Mouse (Mus musculus): Measurements from ENCODE around the gene Snrnp200. TPM values are rescaled to one million over a fixed set of nuclear protein-coding genes. Genes with fewer than 3 reads are reported as not detected.
"Not testable (repeated sequence)": the region's sequence is repeated elsewhere in the genome, so short reads cannot be mapped to it uniquely, and the experiment has no call there.

Snrnp200 gene
- polyA plus RNA-seq (2015; fragmentation: Nextera tagmentation; extraction: Ambion mirVana): 67.2 and 70.5 TPM in 2 replicates

DNA sequence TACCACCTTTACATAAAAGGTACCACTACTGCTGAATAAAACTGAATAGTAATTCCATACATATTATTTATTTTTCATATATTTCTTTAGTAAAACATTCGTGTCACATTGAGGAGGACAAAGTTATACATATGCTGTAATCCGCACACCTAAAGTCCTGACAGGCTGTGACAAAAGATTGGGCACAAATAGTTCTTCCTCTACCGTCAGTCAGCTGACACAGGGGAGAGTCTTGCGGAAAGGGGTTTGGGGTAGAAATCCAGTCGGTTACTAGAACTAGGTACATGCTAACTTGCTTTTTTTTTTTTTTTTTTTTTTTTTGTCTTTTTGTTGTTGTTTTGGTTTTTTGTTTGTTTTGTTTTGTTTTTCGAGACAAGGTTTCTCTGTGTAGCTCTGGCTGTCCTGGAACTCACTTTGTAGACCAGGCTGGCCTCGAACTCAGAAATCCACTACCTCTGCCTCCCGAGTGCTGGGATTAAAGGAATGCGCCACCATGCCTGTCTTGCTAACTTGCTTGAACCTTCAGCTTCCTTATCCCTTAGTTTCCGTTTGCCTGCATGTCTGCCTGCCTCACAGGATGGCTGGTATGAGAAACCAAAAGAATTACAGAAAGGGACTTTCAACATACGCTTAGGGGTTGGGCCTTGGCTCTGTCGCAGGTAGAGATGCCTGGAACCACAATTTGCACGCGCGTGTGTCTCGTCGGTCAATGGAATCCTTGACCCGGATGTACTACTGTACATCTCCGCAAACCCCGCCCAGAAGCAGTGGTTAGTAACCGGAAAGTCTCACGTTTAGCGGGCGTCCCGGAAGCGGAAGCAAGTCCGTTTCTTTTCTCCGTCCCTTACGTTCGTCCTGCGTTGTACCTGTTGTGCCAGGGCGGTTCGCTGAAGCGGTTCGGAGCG lies at the start of gene Snrnp200, which contains the start of gene 1810024B03Rik:
Gene Snrnp200 (plus strand): TSS at position 840 of the 905 bp plus-strand sequence.
Gene 1810024B03Rik (minus strand): TSS at position 734 of the 905 bp plus-strand sequence.
- Histone ChIP-seq H3K4me2 (replicated peaks; ENCODE audit: low read depth, low read length) (peak within 1 kb of the TSS; percentile 82), H3K27ac (ENCODE audit: low read length) (peak within 1 kb of the TSS; percentile 58), H3K4me1 (ENCODE audit: insufficient read depth, low read length) (peaks cover 12% of the 10 kb centered on the region), H3K9ac (replicated peaks; ENCODE audit: low read length) (peak within 1 kb of the TSS; percentile 83), H3K4me3 (ENCODE audit: low read length) (peak within 1 kb of the TSS; percentile 70), H3K9me3 (ENCODE audit: low read length) (no peaks in the 10 kb centered on the region), H3K27me3 (ENCODE audit: insufficient read depth, low read length) (no peaks in the 10 kb centered on the region), H3K36me3 (ENCODE audit: insufficient read depth, low read length) (peaks cover 24% of the 10 kb centered on the region)
- WGBS: 12% methylated on average over 36 of the region's 36 CpGs
- ATAC-seq (ENCODE audit: low FRiP score, low TSS enrichment): peak; percentile 98

DNA sequence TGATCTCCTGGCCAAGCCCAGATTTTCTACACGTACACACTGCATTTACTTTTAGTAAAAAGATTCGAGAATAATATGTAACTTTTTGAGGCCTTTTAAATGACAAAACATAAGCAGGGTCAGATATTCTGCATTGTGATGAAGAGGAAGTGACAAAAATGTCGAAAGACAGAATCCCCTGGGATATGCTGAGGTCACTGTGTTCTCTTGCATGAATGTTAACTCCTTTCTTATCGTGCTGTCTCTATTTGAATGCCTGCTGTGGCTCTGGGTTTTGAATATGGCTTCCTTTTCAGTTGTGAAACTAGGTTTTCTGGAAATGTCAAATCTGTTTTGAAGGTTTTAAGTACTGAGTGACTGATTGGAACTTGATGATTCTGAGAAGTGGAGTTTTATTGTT lies 42.5 kb upstream of the Snrnp200 start:
- no peaks in the 10 kb centered on the region for H3K36me3 ChIP-seq (ENCODE audit: insufficient read depth, low read length)
- H3K27ac ChIP-seq (ENCODE audit: low read length): no peak overlapping the region
- no peak for ATAC-seq (ENCODE audit: low FRiP score, low TSS enrichment)
- no peak overlapping the region for H3K9ac ChIP-seq (replicated peaks; ENCODE audit: low read length)
- H3K27me3 ChIP-seq (ENCODE audit: insufficient read depth, low read length): no peaks in the 10 kb centered on the region
- WGBS: 60% methylated on average over 4 of the region's 4 CpGs
- no peak overlapping the region for H3K4me3 ChIP-seq (ENCODE audit: low read length)
- no peak overlapping the region for H3K4me2 ChIP-seq (replicated peaks; ENCODE audit: low read depth, low read length)
- no peaks in the 10 kb centered on the region for H3K4me1 ChIP-seq (ENCODE audit: insufficient read depth, low read length)
- H3K9me3 ChIP-seq (ENCODE audit: low read length): no peaks in the 10 kb centered on the region

DNA sequence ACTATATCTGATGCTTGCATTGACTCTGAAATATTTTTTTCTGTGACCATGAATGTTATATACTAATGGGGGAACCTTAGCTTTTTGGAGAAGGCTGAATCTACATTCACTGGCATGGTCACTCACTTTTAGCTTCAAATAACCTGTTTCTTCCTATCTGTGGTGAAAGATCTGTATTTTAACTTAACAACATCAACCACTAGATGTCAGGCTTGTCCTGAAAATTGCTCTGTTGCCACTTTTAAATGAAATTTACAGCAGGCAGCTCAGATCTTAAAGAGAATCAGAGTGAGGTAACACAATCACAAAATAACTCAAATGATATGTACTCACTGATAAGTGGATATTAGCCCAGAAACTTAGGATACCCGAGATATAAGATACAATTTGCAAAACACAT lies 41.9 kb upstream of the Snrnp200 start:
- not testable (repeated sequence) for H3K27me3 ChIP-seq (ENCODE audit: insufficient read depth, low read length); H3K9ac ChIP-seq (replicated peaks; ENCODE audit: low read length); H3K36me3 ChIP-seq (ENCODE audit: insufficient read depth, low read length); H3K9me3 ChIP-seq (ENCODE audit: low read length); H3K4me3 ChIP-seq (ENCODE audit: low read length); H3K4me2 ChIP-seq (replicated peaks; ENCODE audit: low read depth, low read length); ATAC-seq (ENCODE audit: low FRiP score, low TSS enrichment); H3K4me1 ChIP-seq (ENCODE audit: insufficient read depth, low read length); H3K27ac ChIP-seq (ENCODE audit: low read length)
- WGBS: 17% methylated on average over 1 of the region's 1 CpGs

DNA sequence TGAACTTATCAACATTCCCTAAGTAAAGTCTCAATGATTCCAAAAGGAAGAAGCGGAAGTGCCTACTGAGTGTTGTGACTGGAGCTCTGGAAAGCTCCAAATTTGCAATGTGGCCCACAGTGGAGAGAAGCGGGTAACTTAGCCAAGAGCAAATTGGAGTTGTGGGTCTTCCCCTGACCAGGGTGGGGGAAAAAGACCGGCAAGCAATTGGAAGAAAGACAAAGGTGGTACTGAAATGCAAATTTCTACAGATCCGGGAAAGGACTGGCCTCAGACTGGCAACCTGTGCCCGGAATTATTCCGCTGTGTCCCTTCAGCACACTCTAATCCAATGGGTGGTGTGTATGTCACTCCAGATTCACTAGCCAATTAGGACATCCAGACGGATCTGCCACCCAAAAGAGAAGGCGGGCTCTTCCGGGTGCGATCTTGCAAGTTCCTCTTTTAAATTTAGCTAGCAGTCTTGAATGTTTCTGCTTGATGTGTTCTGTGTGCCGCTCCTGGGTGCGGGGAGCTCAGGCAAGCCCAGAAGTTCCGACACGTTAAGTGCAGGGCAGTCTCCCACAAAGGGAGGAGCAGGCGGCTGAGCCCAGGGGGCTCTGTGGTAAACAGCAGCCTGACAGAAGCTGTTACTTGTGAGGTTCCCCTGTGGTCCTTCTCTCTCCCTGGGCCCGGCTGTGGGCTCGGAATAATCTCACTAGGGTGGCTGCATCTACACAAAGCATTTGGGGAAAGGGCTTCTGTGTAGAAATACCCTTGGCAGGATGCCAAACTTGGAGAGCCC lies 25.4 kb upstream of the Snrnp200 start:
- Histone ChIP-seq H3K4me2 (replicated peaks; ENCODE audit: low read depth, low read length) (peak overlapping the region; percentile 76), H3K9me3 (ENCODE audit: low read length) (no peaks in the 10 kb centered on the region), H3K4me1 (ENCODE audit: insufficient read depth, low read length) (0 out of 2 replicates have a peak, but pooled peaks cover 5% of the 10 kb centered on the region), H3K27ac (ENCODE audit: low read length) (peak overlapping the region; percentile 86), H3K27me3 (ENCODE audit: insufficient read depth, low read length) (0 out of 2 replicates have a peak, but pooled peaks cover 5% of the 10 kb centered on the region), H3K9ac (replicated peaks; ENCODE audit: low read length) (peak overlapping the region; percentile 81), H3K4me3 (ENCODE audit: low read length) (peak overlapping the region; percentile 60), H3K36me3 (ENCODE audit: insufficient read depth, low read length) (no peaks in the 10 kb centered on the region)
- peak; percentile 100 for ATAC-seq (ENCODE audit: low FRiP score, low TSS enrichment)
- WGBS: 2% methylated on average over 17 of the region's 17 CpGs

DNA sequence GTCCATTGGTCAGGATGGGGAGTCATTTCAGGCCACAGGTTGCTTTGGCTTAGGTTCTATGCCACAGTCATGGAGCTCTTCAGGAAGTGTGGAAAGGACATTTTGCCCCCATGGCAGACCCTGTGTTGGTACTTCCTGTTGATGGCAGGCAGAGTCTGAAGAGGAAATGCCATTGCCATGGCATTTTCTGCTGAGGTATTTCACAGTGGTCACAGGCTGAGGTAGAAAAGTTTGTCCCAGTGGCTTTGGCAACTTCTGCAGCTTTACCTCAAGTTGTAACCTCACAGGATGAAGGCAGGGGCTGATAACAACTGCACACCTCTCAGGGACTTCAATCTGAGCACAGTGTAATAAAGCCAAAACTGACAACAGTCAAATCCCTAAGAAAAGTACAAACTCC lies 18.6 kb upstream of the Snrnp200 start:
- Histone ChIP-seq H3K9ac (replicated peaks; ENCODE audit: low read length) (no peak overlapping the region), H3K4me1 (ENCODE audit: insufficient read depth, low read length) (no peaks in the 10 kb centered on the region), H3K27me3 (ENCODE audit: insufficient read depth, low read length) (no peaks in the 10 kb centered on the region), H3K4me2 (replicated peaks; ENCODE audit: low read depth, low read length) (no peak overlapping the region), H3K9me3 (ENCODE audit: low read length) (no peaks in the 10 kb centered on the region), H3K27ac (ENCODE audit: low read length) (no peak overlapping the region), H3K4me3 (ENCODE audit: low read length) (no peak overlapping the region), H3K36me3 (ENCODE audit: insufficient read depth, low read length) (no peaks in the 10 kb centered on the region)
- no peak for ATAC-seq (ENCODE audit: low FRiP score, low TSS enrichment)

DNA sequence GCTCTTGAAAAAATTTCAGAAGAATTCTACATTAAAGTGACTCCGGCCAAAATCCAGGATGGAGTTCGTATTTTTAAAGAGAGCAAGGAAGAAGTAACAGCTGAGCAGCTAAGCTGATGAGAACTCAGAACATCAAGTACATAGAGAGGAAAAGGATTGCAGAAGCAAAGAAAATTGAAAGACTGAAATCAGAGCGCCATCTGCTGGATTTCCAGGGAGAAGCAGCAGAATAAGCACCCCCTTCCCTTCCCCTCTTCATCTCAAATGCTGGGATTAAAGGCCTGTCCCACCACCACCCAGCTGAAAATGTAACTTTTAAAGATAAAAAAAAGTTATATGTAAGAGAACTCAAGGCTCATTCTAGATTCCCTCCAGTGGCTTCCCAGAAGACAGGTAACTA lies 3.3 kb upstream of the Snrnp200 start:
- 38% methylated on average over 3 of the region's 3 CpGs for WGBS
- no peak overlapping the region for H3K4me2 ChIP-seq (replicated peaks; ENCODE audit: low read depth, low read length)
- no peaks in the 10 kb centered on the region for H3K36me3 ChIP-seq (ENCODE audit: insufficient read depth, low read length)
- no peak overlapping the region for H3K9ac ChIP-seq (replicated peaks; ENCODE audit: low read length)
- H3K27me3 ChIP-seq (ENCODE audit: insufficient read depth, low read length): no peaks in the 10 kb centered on the region
- no peak overlapping the region for H3K27ac ChIP-seq (ENCODE audit: low read length)
- peaks cover 11% of the 10 kb centered on the region for H3K4me1 ChIP-seq (ENCODE audit: insufficient read depth, low read length)
- no peak for ATAC-seq (ENCODE audit: low FRiP score, low TSS enrichment)
- no peaks in the 10 kb centered on the region for H3K9me3 ChIP-seq (ENCODE audit: low read length)
- no peak overlapping the region for H3K4me3 ChIP-seq (ENCODE audit: low read length)

DNA sequence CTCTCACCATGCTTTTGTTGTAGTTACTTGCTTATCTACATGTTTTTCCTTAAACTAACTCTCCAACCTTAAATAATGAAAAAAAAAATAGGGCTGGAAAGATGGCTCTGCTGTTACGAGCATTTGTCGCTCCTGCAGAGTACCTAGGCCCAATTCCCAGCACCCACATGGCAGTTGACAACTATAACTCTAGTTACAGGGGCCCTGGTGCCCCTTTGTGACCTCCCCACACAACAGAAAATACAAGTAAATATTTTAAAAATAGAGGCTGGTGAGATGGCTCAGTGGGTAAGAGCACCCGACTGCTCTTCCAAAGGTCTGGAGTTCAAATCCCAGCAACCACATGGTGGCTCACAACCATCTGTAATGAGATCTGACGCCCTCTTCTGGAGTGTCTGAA lies 2.2 kb upstream of the Snrnp200 start:
- not testable (repeated sequence) for ATAC-seq (ENCODE audit: low FRiP score, low TSS enrichment); H3K9ac ChIP-seq (replicated peaks; ENCODE audit: low read length); H3K4me3 ChIP-seq (ENCODE audit: low read length); H3K9me3 ChIP-seq (ENCODE audit: low read length); H3K27me3 ChIP-seq (ENCODE audit: insufficient read depth, low read length); H3K36me3 ChIP-seq (ENCODE audit: insufficient read depth, low read length); H3K27ac ChIP-seq (ENCODE audit: low read length); H3K4me2 ChIP-seq (replicated peaks; ENCODE audit: low read depth, low read length)
- peaks cover 12% of the 10 kb centered on the region for H3K4me1 ChIP-seq (ENCODE audit: insufficient read depth, low read length)
- WGBS: 91% methylated on average over 4 of the region's 4 CpGs

DNA sequence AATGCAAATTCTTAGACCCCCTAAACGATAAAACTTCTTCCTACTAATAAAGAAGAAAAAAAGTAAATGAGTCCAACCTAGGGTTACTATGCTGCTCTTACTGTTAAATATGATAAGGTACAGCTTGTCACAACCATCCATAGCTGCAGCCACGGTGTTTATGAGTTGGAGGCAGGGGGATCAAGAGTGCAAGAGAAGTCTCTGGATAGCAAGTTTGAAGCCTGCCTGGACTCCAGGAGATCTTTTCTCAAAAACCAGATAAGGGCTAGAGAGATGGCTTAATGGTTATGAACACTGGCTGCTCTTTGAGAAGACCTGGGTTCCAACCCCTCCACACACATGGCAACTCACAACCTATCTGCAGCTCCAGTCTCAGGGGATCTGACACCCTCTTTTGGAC lies 1.3 kb upstream of the Snrnp200 start:
- WGBS: 96% methylated on average over 2 of the region's 2 CpGs
- H3K4me2 ChIP-seq (replicated peaks; ENCODE audit: low read depth, low read length): no peak overlapping the region

DNA sequence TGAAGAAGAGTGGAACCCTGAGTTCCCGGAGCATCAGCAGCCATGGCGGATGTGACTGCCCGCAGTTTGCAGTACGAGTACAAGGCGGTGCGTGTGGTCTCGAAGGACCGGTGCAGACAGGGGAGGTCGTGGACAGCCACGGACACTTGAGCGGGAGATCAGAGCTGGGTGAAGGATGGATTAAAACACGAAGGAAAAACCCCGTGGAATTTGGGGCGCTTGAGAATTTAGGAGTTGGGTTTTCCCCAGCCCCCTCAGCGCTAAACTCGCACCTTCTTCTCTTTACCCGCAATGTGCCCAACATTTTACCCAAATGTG lies 225 bp downstream of the Snrnp200 start:
- under 1% methylated on average over 17 of the region's 17 CpGs for WGBS
- peaks cover 12% of the 10 kb centered on the region for H3K4me1 ChIP-seq (ENCODE audit: insufficient read depth, low read length)
- peak overlapping the region; percentile 83 for H3K9ac ChIP-seq (replicated peaks; ENCODE audit: low read length)
- H3K27me3 ChIP-seq (ENCODE audit: insufficient read depth, low read length): no peaks in the 10 kb centered on the region
- peaks cover 28% of the 10 kb centered on the region for H3K36me3 ChIP-seq (ENCODE audit: insufficient read depth, low read length)
- no peak; the same call in 1 of the 2 replicates for ATAC-seq (ENCODE audit: low FRiP score, low TSS enrichment)
- no peaks in the 10 kb centered on the region for H3K9me3 ChIP-seq (ENCODE audit: low read length)
- peak overlapping the region; percentile 70 for H3K4me3 ChIP-seq (ENCODE audit: low read length)
- H3K4me2 ChIP-seq (replicated peaks; ENCODE audit: low read depth, low read length): peak overlapping the region; percentile 82
- H3K27ac ChIP-seq (ENCODE audit: low read length): peak overlapping the region; percentile 58

More for the DNA sequence above, 1.3 kb upstream of the Snrnp200 start:
- H3K27ac ChIP-seq (ENCODE audit: low read length): no peak overlapping the region
- H3K27me3 ChIP-seq (ENCODE audit: insufficient read depth, low read length): no peaks in the 10 kb centered on the region
- peaks cover 16% of the 10 kb centered on the region for H3K36me3 ChIP-seq (ENCODE audit: insufficient read depth, low read length)
- H3K4me1 ChIP-seq (ENCODE audit: insufficient read depth, low read length): peaks cover 12% of the 10 kb centered on the region
- no peaks in the 10 kb centered on the region for H3K9me3 ChIP-seq (ENCODE audit: low read length)
- no peak for ATAC-seq (ENCODE audit: low FRiP score, low TSS enrichment)
- no peak overlapping the region for H3K4me3 ChIP-seq (ENCODE audit: low read length)
- no peak overlapping the region for H3K9ac ChIP-seq (replicated peaks; ENCODE audit: low read length)

All from kidney, embryonic 16.5 days (tissue).